Mouse (Mus musculus) neutrophil, adult 5-6 weeks (primary cell): ENCODE data around the gene Xrcc3. TPM values are rescaled to one million over a fixed set of nuclear protein-coding genes. Genes with fewer than 3 reads are reported as not detected.

ENCODE experiments used
- ATAC-seq: fragments of 151-379, 151-347 bp; 2 replicates; pipeline ENCODE4 v1.8.0; 2017; ENCODE audit warnings: mild to moderate bottlenecking, moderate TSS enrichment; ENCODE audit not compliant: insufficient number of reproducible peaks, poor library complexity, low FRiP score, severe bottlenecking; ENCODE audit errors: extremely low read depth
- total RNA-seq: library from RNA; stranded (forward); fragments of 200-1000 nt; gene quantifications from 2 replicates; pipeline ENCODE4 v1.2.3, GENCODE M21; 2017

Gene Xrcc3
- total RNA-seq, 1 experiment from 2014 or later: 0.58 TPM

- ATAC-seq: no peak
Observed at GRCm38 (mm10) chr12:111819936-111820335, 6.3 kb upstream of the Xrcc3 start.

GRCm38 (mm10) chr12:111817991-111818390, 4.3 kb upstream of the Xrcc3 start:
- ATAC-seq: no peak

- ATAC-seq: no peak
Observed at GRCm38 (mm10) chr12:111816967-111817366, 3.3 kb upstream of the Xrcc3 start.

GRCm38 (mm10) chr12:111816528-111816927, 2.9 kb upstream of the Xrcc3 start:
- ATAC-seq: no peak

GRCm38 (mm10) chr12:111814769-111815762, 1.4 kb upstream of the Xrcc3 start:
- ATAC-seq: no peak

GRCm38 (mm10) chr12:111813111-111813765, 435 bp downstream of the Xrcc3 start:
- ATAC-seq: no peak

GRCm38 (mm10) chr12:111812611-111813010, 1.1 kb downstream of the Xrcc3 start:
- ATAC-seq: no peak

- ATAC-seq: no peak
Observed at GRCm38 (mm10) chr12:111812075-111812474, 1.6 kb downstream of the Xrcc3 start.

GRCm38 (mm10) chr12:111809762-111810161, 3.9 kb downstream of the Xrcc3 start:
- no peak for ATAC-seq

GRCm38 (mm10) chr12:111808775-111809174, 4.9 kb downstream of the Xrcc3 start:
- ATAC-seq: no peak

GRCm38 (mm10) chr12:111803538-111803937, 10.1 kb downstream of the Xrcc3 start:
- ATAC-seq: no peak

GRCm38 (mm10) chr12:111800459-111801183, 13.1 kb downstream of the Xrcc3 start:
- no peak for ATAC-seq

- ATAC-seq: no peak
Observed at GRCm38 (mm10) chr12:111798493-111798892, 15.2 kb downstream of the Xrcc3 start.

- ATAC-seq: no peak
Observed at GRCm38 (mm10) chr12:111797251-111797650, 16.4 kb downstream of the Xrcc3 start.

- no peak for ATAC-seq
Observed at GRCm38 (mm10) chr12:111795180-111795895, 18.3 kb downstream of the Xrcc3 start.

GRCm38 (mm10) chr12:111794526-111795179, 19.0 kb downstream of the Xrcc3 start:
- ATAC-seq: no peak

GRCm38 (mm10) chr12:111794102-111794501, 19.6 kb downstream of the Xrcc3 start:
- no peak for ATAC-seq

- ATAC-seq: no peak
Observed at GRCm38 (mm10) chr12:111791474-111792104, 22.1 kb downstream of the Xrcc3 start.
